Mouse (Mus musculus): ENCODE measurements at regions not wholly inside any gene's neighbourhood (a gene's known extent, or its start where the extent isn't known, plus 50 kb on each side); places are given as distances from the start of the nearest gene placed in this dataset.

- ATAC-seq (ENCODE audit: insufficient number of reproducible peaks, low FRiP score, low TSS enrichment, low read depth) = no peak
- Histone ChIP-seq H3K27me3 (no peaks in the 10 kb centered on the region), H3K36me3 (no peaks in the 10 kb centered on the region), H3K27ac (replicated peaks) (no peak overlapping the region), H3K9me3 (replicated peaks) (no peaks in the 10 kb centered on the region), H3K4me3 (replicated peaks) (no peak overlapping the region), H3K9ac (no peak overlapping the region), H3K4me1 (no peaks in the 10 kb centered on the region), H3K4me2 (replicated peaks) (no peak overlapping the region)
- 71% methylated on average over 2 of the region's 2 CpGs for WGBS
Measured at GRCm38 (mm10) chr1:18974860-18975439, 127.9 kb upstream of the Tfap2d start.

GRCm38 (mm10) chr1:18975500-18975899 is 127.3 kb upstream of the Tfap2d start:
- Histone ChIP-seq H3K9ac (no peak overlapping the region), H3K4me3 (replicated peaks) (no peak overlapping the region), H3K27me3 (no peaks in the 10 kb centered on the region), H3K4me2 (replicated peaks) (no peak overlapping the region), H3K36me3 (no peaks in the 10 kb centered on the region), H3K4me1 (no peaks in the 10 kb centered on the region), H3K9me3 (replicated peaks) (no peaks in the 10 kb centered on the region), H3K27ac (replicated peaks) (no peak overlapping the region)
- 51% methylated on average over 2 of the region's 2 CpGs for WGBS
- ATAC-seq (ENCODE audit: insufficient number of reproducible peaks, low FRiP score, low TSS enrichment, low read depth) = no peak

DNA sequence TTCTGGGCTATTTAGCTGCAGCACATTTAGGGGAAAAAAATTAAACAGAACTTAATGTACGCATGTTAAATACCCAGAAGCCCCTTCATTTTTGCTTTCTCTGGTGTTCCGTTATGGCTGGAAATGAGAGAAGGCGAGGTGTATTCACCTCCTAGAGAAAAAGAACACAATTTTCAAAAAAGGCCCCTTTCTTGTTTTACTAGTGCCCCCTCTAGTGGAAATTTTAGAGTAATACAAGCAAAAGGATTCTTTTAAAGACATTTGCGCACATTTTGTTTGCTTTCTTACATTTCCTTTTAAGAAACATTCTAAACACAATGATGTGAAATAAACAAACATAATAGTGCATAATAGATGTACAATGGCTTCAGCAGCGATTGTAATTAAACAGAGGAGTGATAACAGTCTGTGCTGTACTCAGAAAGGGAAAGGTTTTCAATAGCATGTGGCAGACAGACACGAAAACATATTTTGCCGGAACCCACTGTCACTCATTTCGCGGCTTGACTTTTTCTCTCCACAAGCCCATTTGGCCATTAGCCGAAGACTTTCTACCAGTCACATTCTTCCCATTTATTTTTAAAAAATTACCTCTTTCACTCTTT is 126.0 kb upstream of the Tfap2d start:
- H3K4me3 ChIP-seq (replicated peaks) = no peak overlapping the region
- H3K4me1 ChIP-seq = no peaks in the 10 kb centered on the region
- 30% methylated on average over 10 of the region's 10 CpGs for WGBS
- ATAC-seq (ENCODE audit: insufficient number of reproducible peaks, low FRiP score, low TSS enrichment, low read depth) = no peak
- H3K27me3 ChIP-seq = no peaks in the 10 kb centered on the region
- H3K9ac ChIP-seq = no peak overlapping the region
- H3K36me3 ChIP-seq = no peaks in the 10 kb centered on the region
- no peak overlapping the region for H3K27ac ChIP-seq (replicated peaks)
- 0 out of 2 replicates have a peak overlapping the region, but pooled peaks have one; percentile 17 for H3K4me2 ChIP-seq (replicated peaks)
- no peaks in the 10 kb centered on the region for H3K9me3 ChIP-seq (replicated peaks)

DNA sequence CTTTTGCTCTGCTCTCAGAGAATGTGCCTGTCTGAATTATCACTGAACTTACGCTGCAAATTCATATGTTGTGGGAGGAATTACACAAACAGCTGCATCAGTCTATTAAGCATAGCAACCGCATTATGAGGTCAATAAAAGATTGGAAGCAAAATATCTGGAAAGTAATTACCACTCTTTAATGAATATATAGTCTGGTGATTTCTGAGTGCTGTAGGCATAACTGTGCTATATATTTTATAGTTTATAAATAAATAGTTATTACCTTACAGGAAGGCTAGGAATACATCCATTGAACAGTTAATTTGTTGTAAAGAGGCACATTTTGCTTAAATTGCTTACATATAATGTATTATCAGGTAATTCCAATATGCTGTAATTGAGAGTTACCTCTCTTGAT is 123.7 kb upstream of the Tfap2d start:
- H3K4me2 ChIP-seq (replicated peaks) = no peak overlapping the region
- no peaks in the 10 kb centered on the region for H3K9me3 ChIP-seq (replicated peaks)
- H3K9ac ChIP-seq = no peak overlapping the region
- H3K4me1 ChIP-seq = no peaks in the 10 kb centered on the region
- no peak overlapping the region for H3K27ac ChIP-seq (replicated peaks)
- H3K36me3 ChIP-seq = no peaks in the 10 kb centered on the region
- no peak for ATAC-seq (ENCODE audit: insufficient number of reproducible peaks, low FRiP score, low TSS enrichment, low read depth)
- 60% methylated on average over 2 of the region's 2 CpGs for WGBS
- no peaks in the 10 kb centered on the region for H3K27me3 ChIP-seq
- H3K4me3 ChIP-seq (replicated peaks) = no peak overlapping the region

DNA sequence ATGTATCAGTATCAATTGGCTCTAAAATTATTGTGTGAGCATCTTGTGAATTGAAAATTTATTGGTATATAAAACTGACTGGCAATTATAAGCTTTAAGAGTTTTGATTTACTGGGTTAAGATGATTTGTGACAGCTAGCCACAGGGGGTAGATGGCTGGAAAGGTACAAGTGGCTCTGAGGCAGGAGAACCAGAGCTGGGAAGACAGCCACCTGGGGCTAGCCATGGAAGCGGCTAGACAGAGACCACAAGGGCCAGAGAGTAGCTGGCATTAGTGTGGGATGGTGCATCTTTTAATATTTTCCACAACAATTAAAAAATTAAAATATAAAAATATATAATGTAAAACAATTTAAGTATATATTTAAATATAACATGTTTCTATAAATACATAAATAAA is 86.0 kb upstream of the Tfap2d start:
- Histone ChIP-seq H3K4me1 (no peaks in the 10 kb centered on the region), H3K4me3 (replicated peaks) (no peak overlapping the region), H3K36me3 (no peaks in the 10 kb centered on the region), H3K9me3 (replicated peaks) (no peaks in the 10 kb centered on the region), H3K4me2 (replicated peaks) (no peak overlapping the region), H3K27ac (replicated peaks) (no peak overlapping the region), H3K27me3 (no peaks in the 10 kb centered on the region), H3K9ac (no peak overlapping the region)
- ATAC-seq (ENCODE audit: insufficient number of reproducible peaks, low FRiP score, low TSS enrichment, low read depth) = no peak
- WGBS = 87% methylated on average over 1 of the region's 1 CpGs

All from embryonic facial prominence, embryonic 15.5 days (tissue).